Mouse (Mus musculus) T-cell, adult 2 months (primary cell): ENCODE data around the gene Sptbn2.

ENCODE experiments used
- DNase-seq: peaks from one replicate; pipeline ENCODE4 v3.0.0; 2022; ENCODE audit warnings: low spot score

The Sptbn2 gene

GRCm38 (mm10) chr19:4711098-4711600 lies at the start of gene Sptbn2:
Gene Sptbn2, plus strand, starts transcription at chr19:4711167.
- no peak for DNase-seq

GRCm38 (mm10) chr19:4666815-4667214 lies 44.2 kb upstream of the Sptbn2 start:
- DNase-seq = no peak

GRCm38 (mm10) chr19:4670776-4671175 lies 40.2 kb upstream of the Sptbn2 start:
- no peak for DNase-seq

- no peak for DNase-seq
These were observed 38.6 kb upstream of the Sptbn2 start for GRCm38 (mm10) chr19:4672401-4672800.

- DNase-seq = no peak
These were observed 16.6 kb upstream of the Sptbn2 start for GRCm38 (mm10) chr19:4694346-4694745.

GRCm38 (mm10) chr19:4697121-4697520 lies 13.8 kb upstream of the Sptbn2 start:
- DNase-seq = no peak

- no peak for DNase-seq
These were observed 13.2 kb upstream of the Sptbn2 start for GRCm38 (mm10) chr19:4697721-4698120.

- no peak for DNase-seq
These were observed 12.7 kb upstream of the Sptbn2 start, which contains the start of gene Gm960 for GRCm38 (mm10) chr19:4698205-4698677. Gene Gm960, minus strand, starts transcription at chr19:4698668.

- DNase-seq = no peak
These were observed 12.1 kb upstream of the Sptbn2 start for GRCm38 (mm10) chr19:4698856-4699255.

GRCm38 (mm10) chr19:4699821-4700220 lies 11.1 kb upstream of the Sptbn2 start:
- no peak for DNase-seq

- DNase-seq = no peak
These were observed 10.3 kb upstream of the Sptbn2 start for GRCm38 (mm10) chr19:4700656-4701055.

- no peak for DNase-seq
These were observed 9.7 kb upstream of the Sptbn2 start for GRCm38 (mm10) chr19:4701221-4701620.

- no peak for DNase-seq
These were observed 2.2 kb upstream of the Sptbn2 start for GRCm38 (mm10) chr19:4708765-4709164.

GRCm38 (mm10) chr19:4711601-4712155 lies 711 bp downstream of the Sptbn2 start:
- DNase-seq = no peak

GRCm38 (mm10) chr19:4712156-4712780 lies 1.3 kb downstream of the Sptbn2 start:
- no peak for DNase-seq

GRCm38 (mm10) chr19:4712781-4713526 lies 2.0 kb downstream of the Sptbn2 start:
- no peak for DNase-seq

- no peak for DNase-seq
These were observed 2.9 kb downstream of the Sptbn2 start for GRCm38 (mm10) chr19:4713886-4714285.

- DNase-seq = no peak
These were observed 5.8 kb downstream of the Sptbn2 start for GRCm38 (mm10) chr19:4716756-4717155.

- DNase-seq = no peak
These were observed 6.3 kb downstream of the Sptbn2 start for GRCm38 (mm10) chr19:4717281-4717680.

GRCm38 (mm10) chr19:4718716-4719115 lies 7.7 kb downstream of the Sptbn2 start:
- DNase-seq = no peak

GRCm38 (mm10) chr19:4719351-4719764 lies 8.4 kb downstream of the Sptbn2 start:
- no peak for DNase-seq

GRCm38 (mm10) chr19:4720112-4720511 lies 9.1 kb downstream of the Sptbn2 start:
- no peak for DNase-seq

GRCm38 (mm10) chr19:4720671-4721244 lies 9.8 kb downstream of the Sptbn2 start:
- DNase-seq = no peak
